Mouse (Mus musculus) cerebellum, postnatal 10 days (tissue): Measurements from ENCODE around the gene Gm11011.
A peak's percentile ranks its signal among the peaks of the same experiment; 100 is the strongest.
"Not testable (repeated sequence)": the region's sequence is repeated elsewhere in the genome, so short reads cannot be mapped to it uniquely, and the experiment has no call there.

Experiments used
- DNase-seq, 2 experiments: peaks; one replicate each; pipeline ENCODE4 v3.0.0; 2021; ENCODE audit warnings: mixed read lengths in 2 of 2

Gm11011 gene

GRCm38 (mm10) chr2:169587645-169588044 lies at the start of gene Gm11011:
Gene Gm11011 (minus strand): TSS chr2:169587745.
- DNase-seq = not testable (repeated sequence)

DNA sequence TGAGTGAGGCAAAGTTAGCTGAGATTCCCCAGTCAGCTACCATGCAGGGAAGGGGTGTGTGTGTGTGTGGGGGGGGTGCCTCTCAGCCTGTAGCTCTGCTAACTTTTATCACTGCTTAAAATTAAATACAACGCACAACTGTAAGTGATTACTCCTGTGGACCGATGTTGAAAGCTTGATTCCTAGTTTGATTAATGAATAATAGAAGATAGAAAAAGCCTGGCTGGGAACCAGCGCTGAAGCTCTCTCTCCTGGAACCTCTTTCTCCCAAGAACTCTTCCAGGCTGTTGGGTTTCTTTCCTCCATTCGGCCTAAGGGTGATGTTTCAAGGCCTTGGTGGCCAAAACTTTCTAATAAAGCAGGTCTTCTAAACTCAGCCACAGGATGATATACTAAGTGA lies 48.9 kb upstream of the Gm11011 start:
- DNase-seq = no peak

DNA sequence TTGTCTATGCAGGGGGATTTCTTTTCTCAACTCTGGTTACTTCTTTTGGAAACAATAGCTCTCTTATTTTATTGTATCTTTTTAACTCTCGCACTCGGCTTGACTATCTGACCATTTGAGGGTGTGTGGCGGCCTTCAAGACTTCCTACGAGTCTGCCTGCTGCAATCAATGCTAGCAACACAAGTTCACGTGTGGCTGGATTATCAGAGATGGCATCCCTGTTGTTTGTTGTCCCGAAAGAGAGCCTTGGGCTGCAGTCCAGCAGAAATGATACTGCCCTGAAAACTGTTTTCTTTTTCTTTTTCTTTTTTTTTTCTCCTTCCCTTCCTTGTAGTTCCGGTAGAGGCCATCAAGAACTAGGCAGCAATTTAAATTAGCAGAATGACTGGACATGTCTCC lies 47.9 kb upstream of the Gm11011 start:
- DNase-seq = no peak

DNA sequence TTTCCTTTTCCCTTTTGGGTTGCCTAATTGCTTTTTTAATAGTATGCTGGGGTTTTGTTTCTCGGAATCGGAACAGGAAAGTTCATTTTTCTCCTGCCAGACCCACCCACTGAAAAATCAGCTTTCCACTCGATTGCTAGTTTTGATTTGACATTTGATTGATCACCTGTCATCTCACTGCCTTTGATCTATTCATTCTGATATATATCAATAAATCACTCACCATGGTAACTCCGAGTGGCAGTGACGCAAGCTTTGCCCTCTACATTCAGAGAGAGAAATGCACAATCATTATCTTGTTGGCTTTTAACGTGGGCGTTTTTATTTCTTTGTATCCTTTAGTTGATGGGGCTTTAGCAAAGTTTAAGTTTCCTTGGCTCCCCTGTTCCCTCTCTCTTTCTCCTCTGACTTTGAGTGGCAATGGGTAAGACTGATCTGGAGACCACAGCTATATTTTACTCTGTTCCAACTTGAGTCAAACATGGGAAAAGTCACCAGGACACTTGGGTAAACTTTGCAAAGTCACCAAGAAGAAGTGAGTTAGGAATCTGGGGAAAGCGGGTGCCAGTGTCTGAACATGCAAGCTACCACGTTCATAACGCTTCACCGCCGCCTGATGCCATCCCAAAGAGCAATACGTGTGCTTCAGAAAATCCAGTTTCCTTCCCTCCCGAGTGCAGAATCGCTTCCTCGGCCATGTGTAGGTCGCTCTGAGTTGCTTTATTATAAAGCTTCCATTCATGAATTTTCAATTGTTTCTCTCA lies 47.3 kb upstream of the Gm11011 start:
- peak; percentile 21 to 33 for DNase-seq

- DNase-seq = peak; percentile 55 to 59
These were observed 46.1 kb upstream of the Gm11011 start for GRCm38 (mm10) chr2:169633491-169634289.

- DNase-seq = peak; percentile 69 to 71
These were observed 45.0 kb upstream of the Gm11011 start, which contains the start of gene Tshz2 for GRCm38 (mm10) chr2:169632338-169633151. Gene Tshz2 (plus strand): TSS chr2:169633013.

DNA sequence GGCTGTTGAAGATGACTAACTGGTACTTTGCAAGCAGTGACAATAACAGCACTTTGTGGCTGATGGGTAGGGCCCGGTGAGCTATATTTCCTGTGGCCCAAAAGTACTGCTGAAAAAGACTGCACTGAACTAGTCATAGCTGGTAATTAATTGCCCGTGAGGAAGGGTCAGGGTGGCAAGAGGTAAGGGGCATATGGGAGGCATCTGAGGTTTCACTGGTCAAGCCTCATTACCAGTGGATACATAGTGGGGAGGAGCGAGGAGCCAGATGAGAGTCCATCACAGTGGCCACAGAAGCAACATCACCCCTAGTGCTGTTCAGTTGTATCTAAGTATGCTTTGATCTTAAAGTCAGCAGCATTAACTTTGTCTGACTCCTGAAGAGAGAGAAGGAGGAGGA lies 42.5 kb upstream of the Gm11011 start:
- no peak for DNase-seq

DNA sequence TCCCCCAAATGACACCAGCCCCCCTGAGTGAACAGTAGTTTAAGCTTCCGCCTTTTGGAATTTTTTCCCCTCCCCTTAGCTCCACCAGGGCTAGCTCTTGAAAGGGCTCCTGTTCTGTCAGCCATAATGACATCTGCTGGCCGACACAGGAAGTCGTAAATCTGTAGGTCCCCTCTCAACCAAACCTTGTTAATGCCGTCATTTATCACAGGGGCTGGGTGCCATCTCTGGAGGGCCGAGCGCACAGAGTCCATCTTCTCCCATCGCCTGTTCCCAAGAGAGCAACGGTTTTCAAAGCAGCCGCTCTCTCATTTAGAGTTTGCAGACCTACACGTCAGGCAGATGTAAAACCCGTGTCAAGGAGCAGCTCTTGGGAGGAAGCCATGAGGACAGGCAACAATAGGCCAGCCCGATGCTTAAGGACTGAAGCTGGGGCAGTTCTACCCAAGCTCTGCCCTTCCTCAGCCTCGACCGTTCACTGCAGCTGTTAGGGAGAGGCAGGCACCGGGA lies 33.7 kb upstream of the Gm11011 start:
- DNase-seq = peak; percentile 60 to 67

DNA sequence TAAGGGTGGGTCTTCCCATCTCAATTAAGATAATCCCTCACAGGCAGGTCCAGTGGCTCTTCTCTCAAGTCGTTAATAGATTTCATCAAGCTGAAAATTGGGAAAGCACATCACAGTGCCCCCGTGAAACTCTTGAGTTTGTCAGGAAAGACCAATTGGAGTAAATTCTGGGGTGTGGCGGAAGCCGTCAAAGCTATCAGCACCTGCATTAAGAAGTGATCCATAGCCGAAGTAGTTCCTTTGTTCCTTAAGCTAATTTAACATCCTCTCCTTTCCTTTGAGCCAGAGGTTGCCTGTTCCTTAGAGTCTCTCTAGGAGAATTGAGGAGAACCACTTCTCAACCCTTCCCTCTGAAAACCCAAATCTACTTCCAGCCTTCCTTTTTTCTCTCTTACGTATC lies 28.5 kb upstream of the Gm11011 start:
- DNase-seq = no peak

DNA sequence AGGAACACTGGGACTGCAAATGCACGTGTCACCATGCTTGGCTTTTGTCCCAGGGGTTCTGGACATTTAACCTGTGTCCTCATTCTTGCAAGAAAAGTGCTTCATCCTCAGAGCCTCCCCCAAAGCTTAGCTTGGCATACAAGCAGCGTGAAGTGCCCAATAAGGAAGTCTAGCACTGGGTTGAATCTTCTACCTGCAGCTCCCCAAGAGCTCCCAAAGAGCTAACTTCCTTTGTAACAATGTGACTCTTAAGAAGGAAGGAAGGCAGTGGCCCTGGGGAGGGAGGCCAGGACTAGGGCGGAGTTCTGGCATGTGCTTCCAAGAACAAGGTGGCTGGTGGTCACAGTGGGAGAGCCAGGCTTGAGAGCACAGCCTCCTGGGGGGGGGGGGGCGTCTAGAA lies 27.1 kb upstream of the Gm11011 start:
- DNase-seq = no peak

- peak; percentile 36 to 45 for DNase-seq
These were observed 24.0 kb upstream of the Gm11011 start for GRCm38 (mm10) chr2:169611557-169611956.

DNA sequence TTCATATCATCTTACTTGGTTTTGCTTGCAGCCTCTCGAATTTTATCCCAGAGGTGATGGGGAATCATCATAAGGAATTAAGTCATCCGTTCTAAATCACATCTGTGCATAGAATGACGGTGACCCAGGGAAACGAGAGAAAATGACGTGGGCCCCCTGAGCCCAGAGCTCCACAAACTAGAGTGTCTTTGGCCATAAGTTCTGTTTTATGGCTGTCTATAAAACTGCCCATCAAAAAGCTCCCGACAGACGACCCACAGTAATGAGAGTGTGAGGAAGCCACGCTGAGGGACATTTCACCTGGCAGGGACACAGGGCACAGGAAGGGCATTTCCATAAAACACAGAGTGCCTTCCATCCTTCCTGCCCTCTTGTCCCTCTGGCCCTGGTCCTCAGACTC lies 23.3 kb upstream of the Gm11011 start:
- DNase-seq = no peak

DNA sequence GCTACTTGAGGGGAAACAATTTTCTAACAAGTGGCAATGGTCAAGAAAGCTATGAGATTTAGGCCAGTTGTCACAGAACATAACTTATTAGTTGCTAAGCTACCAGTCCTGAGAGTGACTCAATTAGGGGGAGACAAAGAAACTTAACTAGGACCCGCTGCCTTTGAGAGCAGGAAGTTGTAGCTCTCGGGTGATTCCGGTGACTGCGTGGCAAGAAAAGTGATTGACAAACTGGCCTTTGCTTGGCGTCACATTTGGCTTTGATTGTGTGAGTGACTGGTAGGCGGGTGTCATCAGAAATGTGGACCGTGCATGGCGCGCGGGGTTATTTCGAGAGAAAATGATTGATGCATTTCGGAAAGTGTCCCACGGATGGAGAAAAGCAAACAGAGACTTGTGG lies 22.4 kb upstream of the Gm11011 start:
- DNase-seq = no peak

- DNase-seq = no peak
These were observed 20.2 kb upstream of the Gm11011 start for GRCm38 (mm10) chr2:169607787-169608186.

GRCm38 (mm10) chr2:169606901-169607678 lies 19.5 kb upstream of the Gm11011 start:
- DNase-seq = peak; percentile 71 to 82

GRCm38 (mm10) chr2:169600163-169600562 lies 12.6 kb upstream of the Gm11011 start:
- peak; percentile 38 to 42 for DNase-seq

GRCm38 (mm10) chr2:169599591-169599990 lies 12.0 kb upstream of the Gm11011 start:
- DNase-seq = peak in 1 of 2 experiments; percentile 29

DNA sequence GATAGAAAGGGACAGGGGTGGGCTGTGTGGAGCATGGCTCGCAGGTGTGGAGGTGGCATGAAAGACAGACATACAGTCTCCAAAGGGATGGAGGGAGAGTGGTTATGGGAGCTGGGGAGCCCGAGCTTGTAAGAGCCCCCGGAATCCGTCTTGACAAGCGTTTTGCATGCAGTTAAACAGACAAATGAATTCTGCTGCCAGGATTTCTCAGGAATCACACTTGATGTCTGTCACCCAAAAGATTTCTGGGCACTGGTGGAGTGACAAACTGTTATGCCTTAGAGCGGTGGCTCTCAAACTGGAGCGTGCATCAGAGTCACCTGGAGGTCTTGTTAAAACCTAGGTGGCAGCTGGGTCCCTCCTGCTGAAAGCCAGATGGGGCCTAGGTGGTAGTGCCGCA lies 10.4 kb upstream of the Gm11011 start:
- no peak for DNase-seq

- no peak for DNase-seq
These were observed 9.8 kb upstream of the Gm11011 start for GRCm38 (mm10) chr2:169597357-169597756.

DNA sequence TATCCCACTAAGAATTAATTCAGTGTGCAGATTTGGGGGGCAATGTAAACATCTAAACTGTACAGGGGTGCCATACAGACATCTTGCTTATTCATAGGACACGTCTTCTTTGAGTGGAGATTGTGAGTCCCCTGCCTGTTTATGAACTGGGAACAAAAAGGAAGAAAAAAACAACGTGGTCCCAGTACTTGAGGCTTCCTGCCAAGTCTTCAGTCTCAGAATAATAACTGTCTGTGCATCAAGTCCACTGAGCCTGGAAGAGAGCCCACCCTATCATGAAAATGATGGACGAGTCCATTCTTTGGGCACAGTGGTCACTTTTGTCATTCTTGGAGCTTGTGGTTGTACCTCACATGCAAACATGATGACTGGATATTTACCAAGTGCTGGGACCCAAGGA lies 6.2 kb upstream of the Gm11011 start:
- DNase-seq = no peak

DNA sequence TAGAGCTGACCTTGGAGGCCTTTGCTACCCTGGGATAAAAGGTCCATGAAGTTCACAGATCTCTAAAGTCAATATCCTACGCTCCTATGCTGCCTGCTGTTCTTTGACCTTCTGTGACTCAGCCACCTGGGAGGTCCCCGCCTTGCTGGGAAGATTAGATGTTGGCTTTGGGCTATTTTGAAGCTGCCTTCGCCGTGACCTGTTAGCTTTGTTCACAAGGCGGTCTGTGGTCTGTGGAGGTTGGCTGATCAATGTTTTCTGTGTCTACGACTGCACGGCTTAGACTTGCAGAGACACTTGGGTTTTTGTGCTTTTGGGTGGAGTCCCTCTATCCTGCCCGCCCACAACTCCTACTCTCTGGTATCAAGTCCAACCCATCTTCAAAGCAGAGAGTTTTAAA lies 2.9 kb upstream of the Gm11011 start:
- no peak for DNase-seq

- no peak for DNase-seq
These were observed 2.2 kb upstream of the Gm11011 start for GRCm38 (mm10) chr2:169589697-169590096.
